Mouse (Mus musculus) Patski (cell line): ENCODE results near the gene Ablim1. TPM values are rescaled to one million over a fixed set of nuclear protein-coding genes. Genes with fewer than 3 reads are reported as not detected.

Source experiments
- ATAC-seq: fragments of 100-300 bp; one replicate; pipeline ENCODE4 v1.8.0; 2021
- CTCF ChIA-PET: fragments of 350-600 bp; sonication (Branson Sonifier 250); formaldehyde crosslinking; loops from one replicate; lab custom pipeline; 2022; ENCODE audit warnings: inconsistent platforms; lab: Charles Lee
- POLR2A ChIA-PET: fragments of 350-600 bp; sonication (Branson Sonifier 250); formaldehyde crosslinking; loops from one replicate; lab custom pipeline; 2022; ENCODE audit warnings: antibody characterized with exemption, inconsistent platforms; lab: Charles Lee
- DNase-seq: peaks from one replicate; pipeline ENCODE4 v3.0.0-alpha.2; 2011; ENCODE audit warnings: low read depth, low spot score
- H3K27me3 ChIP-seq: fragments of 371-371 bp; one replicate; pipeline ENCODE4 v1.5.1; 2021
- CTCF ChIP-seq: fragments of 100-300 bp; IDR thresholded peaks from one replicate; pipeline ENCODE4 v1.5.1; 2021
- in situ Hi-C: fragments of 300-500 bp; cut with MboI; formaldehyde crosslinking; loops from 3 replicates; pipeline ENCODE4 v1.11.1; 2018; ENCODE audit warnings: low pct_unique_long_range_greater_than_20kb, mixed read lengths
- polyA plus RNA-seq: library from polyadenylated mRNA; unstranded; gene quantifications from one replicate; pipeline ENCODE4 v1.2.3, GENCODE M21; 2021

The Ablim1 gene
- polyA plus RNA-seq, 1 experiment from 2014 or later, result 105 TPM

DNA sequence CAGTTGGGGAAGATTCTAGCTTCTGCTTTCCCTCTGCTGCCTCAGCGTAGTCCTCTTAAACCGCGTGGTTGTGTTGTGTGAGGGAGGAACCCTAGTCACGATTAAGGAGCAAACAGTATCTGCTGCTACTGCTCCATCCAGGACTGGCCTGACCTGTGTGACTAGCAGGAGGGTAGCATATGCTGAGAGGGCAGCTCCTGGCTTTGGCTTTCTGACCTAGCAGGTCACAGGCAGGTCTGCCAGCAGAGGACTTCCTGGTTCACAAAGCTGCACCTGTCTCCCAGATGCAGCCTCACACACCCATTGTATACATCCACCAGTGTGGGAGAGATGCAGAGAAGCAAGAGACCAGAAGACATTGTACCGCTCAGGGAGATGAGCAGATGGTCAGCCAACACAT, 116.7 kb downstream of the Ablim1 start:
- DNase-seq, result no peak
- ATAC-seq, result no peak
- TF ChIP-seq CTCF, result no peak
- POLR2A ChIA-PET, result no interaction called here
- in situ Hi-C loops, result no loop called here
- H3K27me3 ChIP-seq, result no peaks in the 10 kb centered on the region
- CTCF ChIA-PET, result interaction anchor here (1.1 to 4.7 kb wide), 9 partner anchors 8 to 123 kb away, joined by 3 to 28 read pairs (median 4); no protein-coding TSS in a partner anchor

DNA sequence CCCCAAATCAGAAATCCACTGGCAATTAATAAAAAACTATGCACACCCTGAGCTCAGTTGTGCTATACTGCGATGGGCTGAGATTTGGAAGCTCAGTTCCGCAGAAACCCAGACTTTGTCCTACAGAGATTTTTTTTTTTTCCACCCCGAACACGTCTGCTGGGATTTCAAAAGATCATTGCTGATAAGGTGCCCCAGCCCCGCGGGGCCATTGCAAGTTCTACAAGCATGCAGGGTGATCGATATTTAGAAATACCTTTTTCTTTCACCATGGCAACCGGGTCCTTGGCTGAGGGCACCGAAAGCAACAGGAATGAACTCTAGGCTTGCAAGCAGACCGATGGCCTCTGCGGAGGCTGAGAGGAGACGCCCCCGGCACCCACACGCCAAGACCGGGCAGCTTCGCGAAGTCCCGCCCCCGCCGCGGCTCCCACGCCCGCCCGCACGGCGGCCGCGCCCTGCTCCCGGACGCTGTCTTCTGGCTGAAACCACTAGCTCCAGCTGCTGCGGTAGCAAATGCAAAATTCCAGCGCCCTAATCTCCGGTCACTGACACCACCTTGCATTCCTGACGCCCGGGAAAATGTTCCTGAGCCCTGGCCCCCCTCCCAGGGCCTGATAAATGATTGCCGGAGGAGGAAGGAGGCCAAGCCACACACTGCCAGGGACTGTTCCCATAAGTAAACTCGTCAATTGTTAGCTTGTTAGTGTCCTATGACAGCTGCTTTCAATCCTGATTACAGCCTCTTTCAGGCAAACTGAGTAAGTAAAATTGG, 117.5 kb downstream of the Ablim1 start:
- POLR2A ChIA-PET, result interaction anchor here (0.7 to 2.1 kb wide), 4 partner anchors 16 to 78 kb away, joined by 3 to 13 read pairs (median 4); no protein-coding TSS in a partner anchor
- TF ChIP-seq CTCF, result no peak
- ATAC-seq, result peak; percentile 77
- in situ Hi-C loops, result no loop called here
- CTCF ChIA-PET, result interaction anchor here (1.3 to 4.7 kb wide), 4 partner anchors 7 to 44 kb away, joined by 7 to 28 read pairs (median 13); no protein-coding TSS in a partner anchor
- peak; percentile 74 for DNase-seq
- no peaks in the 10 kb centered on the region for H3K27me3 ChIP-seq

DNA sequence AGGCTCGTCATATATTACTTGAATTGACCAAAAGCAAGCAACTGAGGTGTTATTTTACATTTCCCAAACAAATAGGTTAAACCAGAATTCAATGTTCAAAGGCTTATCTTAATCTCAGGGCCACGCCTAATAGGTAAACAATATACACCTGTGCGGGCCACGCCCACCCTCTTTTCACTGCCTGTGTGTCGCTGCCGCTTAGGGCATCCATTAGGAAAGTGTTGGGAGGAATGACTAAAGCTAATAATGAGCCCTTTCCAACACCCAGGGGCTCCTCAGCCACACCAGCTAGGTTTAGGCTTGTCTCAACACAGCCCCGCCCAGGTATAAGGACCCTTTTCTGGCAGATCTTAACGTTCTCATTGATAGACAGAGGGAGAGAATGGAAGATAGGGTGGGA, 118.1 kb downstream of the Ablim1 start:
- no peak for TF ChIP-seq CTCF
- no peaks in the 10 kb centered on the region for H3K27me3 ChIP-seq
- ChIA-PET CTCF (interaction anchor here (1.2 to 4.7 kb wide), 4 partner anchors 36 to 78 kb away, joined by 4 to 28 read pairs (median 10); no protein-coding TSS in a partner anchor), POLR2A (interaction anchor here (0.6 to 2.1 kb wide), 5 partner anchors 15 to 117 kb away, joined by 3 to 13 read pairs (median 3); no protein-coding TSS in a partner anchor)
- ATAC-seq, result no peak
- in situ Hi-C loops, result no loop called here
- no peak for DNase-seq

DNA sequence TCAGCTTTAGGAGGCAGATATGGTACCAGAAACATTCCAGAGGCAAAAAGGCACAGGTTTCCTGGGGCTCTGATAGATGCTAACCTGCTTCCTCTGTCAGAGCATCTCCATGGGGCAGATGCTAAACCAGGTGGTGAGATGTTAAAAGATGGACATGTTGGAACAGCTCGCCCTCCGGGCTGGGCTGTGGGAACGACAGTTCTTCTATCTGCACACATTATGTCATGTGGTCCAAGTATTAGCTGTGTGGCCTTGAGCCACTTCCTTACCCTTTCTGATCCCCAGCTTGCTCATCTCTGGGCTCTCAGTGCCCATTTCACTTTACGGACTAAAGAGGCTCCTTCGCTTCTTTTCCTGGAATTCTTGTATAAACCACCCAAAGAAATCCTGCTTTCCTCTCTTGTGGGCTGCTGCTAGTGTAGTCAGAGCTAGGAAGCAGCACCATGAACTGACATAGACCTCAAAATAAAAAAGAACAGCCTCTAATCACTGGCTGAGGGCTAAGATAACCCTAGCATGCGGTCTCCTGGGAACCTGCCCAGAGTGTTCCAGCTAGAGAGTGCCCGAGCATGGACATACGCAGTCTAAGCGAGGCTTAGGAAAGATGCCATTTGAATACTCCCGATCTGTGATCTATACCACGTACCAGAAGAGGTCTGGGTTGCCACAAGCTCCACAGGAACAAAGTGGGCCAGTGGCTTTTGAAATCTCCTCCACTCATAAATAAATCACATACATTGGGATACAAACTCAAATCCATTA, 119.4 kb downstream of the Ablim1 start:
- POLR2A ChIA-PET, result interaction anchor here (0.7 to 2.1 kb wide), 2 partner anchors 16 to 44 kb away, joined by 3 to 13 read pairs; no protein-coding TSS in a partner anchor
- CTCF ChIA-PET, result interaction anchor here (0.9 to 4.7 kb wide), 4 partner anchors 11 to 80 kb away, joined by 4 to 28 read pairs (median 8); no protein-coding TSS in a partner anchor
- in situ Hi-C loops, result no loop called here

DNA sequence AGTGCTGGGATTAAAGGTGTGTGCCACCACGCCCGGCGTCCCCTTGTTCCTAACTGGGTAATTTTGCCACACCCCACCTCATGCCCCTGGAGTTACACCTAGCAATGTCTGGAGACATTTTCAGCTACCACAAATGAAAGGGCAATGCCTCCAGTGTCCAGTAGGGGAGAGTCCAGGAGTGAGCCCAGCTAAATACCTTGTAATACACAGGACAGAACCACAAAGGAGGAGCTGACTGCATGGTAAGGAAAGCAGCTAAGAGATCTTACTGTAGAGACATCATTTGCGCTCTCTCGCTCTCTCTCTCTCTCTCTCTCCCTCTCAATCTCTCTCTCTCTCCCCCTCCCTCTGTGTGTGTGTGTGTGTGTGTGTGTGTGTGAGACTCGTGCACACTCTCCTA, 120.8 kb downstream of the Ablim1 start:
- TF ChIP-seq CTCF, result peak; percentile 83
- in situ Hi-C loops, result no loop called here
- DNase-seq (no peak), ATAC-seq (no peak)
- POLR2A ChIA-PET, result interaction anchor here (0.6 to 1.0 kb wide), 2 partner anchors 32 to 58 kb away, joined by 3 to 5 read pairs; no protein-coding TSS in a partner anchor
- CTCF ChIA-PET, result interaction anchor here (0.9 to 4.7 kb wide), 9 partner anchors 11 to 128 kb away, joined by 3 to 28 read pairs (median 4); partner anchors contain the start of gene Ablim1
- no peaks in the 10 kb centered on the region for H3K27me3 ChIP-seq

More for the DNA sequence above, 119.4 kb downstream of the Ablim1 start:
- H3K27me3 ChIP-seq, result no peaks in the 10 kb centered on the region
- ATAC-seq (no peak), DNase-seq (no peak)
- no peak for TF ChIP-seq CTCF

DNA sequence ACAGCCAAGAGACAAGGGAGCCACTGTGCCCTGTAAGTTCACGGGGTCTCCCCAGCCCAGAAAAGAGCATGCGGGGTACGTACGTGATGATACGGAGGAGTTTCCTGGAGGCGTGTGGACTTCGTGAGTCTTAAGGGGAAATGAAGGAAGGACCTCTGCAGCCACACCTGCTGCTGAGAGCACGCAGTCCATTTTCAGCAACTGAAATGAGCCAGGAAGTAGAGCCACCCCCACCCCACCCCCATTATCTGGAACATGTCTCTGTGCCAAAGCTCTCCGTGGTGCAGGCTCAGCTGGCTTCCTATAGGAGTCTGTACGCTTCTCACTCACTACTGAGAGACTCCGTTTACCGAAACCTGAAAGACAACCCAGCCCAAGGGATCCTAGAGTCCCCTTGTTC, 121.3 kb downstream of the Ablim1 start:
- no peak for TF ChIP-seq CTCF
- no peaks in the 10 kb centered on the region for H3K27me3 ChIP-seq
- POLR2A ChIA-PET, result interaction anchor here (0.6 to 1.0 kb wide), 2 partner anchors 32 to 58 kb away, joined by 3 to 5 read pairs; no protein-coding TSS in a partner anchor
- CTCF ChIA-PET, result interaction anchor here (1.0 to 4.7 kb wide), 8 partner anchors 10 to 128 kb away, joined by 3 to 28 read pairs (median 4); partner anchors contain the start of gene Ablim1
- ATAC-seq, result no peak
- DNase-seq, result no peak
- in situ Hi-C loops, result no loop called here

DNA sequence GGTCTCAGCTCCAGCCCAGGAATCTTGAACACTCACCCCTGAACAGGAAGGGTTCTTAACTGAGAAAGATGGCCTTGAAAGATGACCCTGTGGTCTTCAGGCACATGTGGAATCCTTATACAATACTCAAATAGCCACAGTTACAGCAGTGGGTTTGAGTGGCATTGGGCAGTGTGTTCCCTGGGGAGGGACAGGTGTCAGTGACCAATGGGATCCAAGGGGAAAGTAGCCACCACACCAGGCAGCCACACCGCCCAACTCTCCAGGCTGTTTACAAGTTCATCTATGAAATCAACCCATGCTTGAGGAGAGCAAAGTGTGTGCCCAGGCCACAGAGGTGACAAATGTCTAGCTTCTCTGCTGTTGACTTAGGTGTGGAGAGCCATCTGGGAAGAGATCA, 123.6 kb downstream of the Ablim1 start:
- in situ Hi-C loops, result no loop called here
- ChIA-PET POLR2A (interaction anchor here (0.6 kb wide), 1 partner anchor 124 kb away, joined by 3 read pairs; the partner anchor contains the start of gene Ablim1), CTCF (interaction anchor here (0.6 to 4.0 kb wide), 6 partner anchors 8 to 138 kb away, joined by 3 to 14 read pairs (median 4); partner anchors contain the start of gene Ablim1)
- no peak for ATAC-seq
- no peak for TF ChIP-seq CTCF
- no peaks in the 10 kb centered on the region for H3K27me3 ChIP-seq
- DNase-seq, result no peak

DNA sequence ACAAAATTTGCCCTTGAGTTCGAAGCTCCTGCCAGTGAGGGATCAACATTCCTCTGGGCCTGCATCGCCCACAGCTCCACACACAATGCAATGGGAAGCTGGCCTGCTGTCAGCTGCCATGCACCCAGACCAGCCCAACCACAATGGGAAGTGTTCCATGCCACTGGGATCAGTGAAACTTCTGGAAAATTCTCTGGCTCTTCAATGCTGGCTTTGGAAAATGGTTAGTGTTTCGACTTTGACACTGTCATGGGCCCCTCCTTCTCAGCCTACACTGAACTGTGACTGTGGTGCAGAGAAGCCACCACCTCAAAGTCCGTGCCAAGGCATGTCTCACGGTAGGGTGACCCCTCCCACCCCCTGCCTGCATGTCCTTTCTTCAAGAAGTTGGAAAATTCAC, 125.3 kb downstream of the Ablim1 start:
- ChIA-PET POLR2A (interaction anchor here (1.1 kb wide), 1 partner anchor 29 kb away, joined by 3 read pairs; no protein-coding TSS in a partner anchor), CTCF (interaction anchor here (1.2 to 4.0 kb wide), 3 partner anchors 10 to 139 kb away, joined by 3 to 14 read pairs (median 4); no protein-coding TSS in a partner anchor)
- no peak for TF ChIP-seq CTCF
- in situ Hi-C loops, result no loop called here
- ATAC-seq (peak; percentile 63), DNase-seq (peak; percentile 58)
- H3K27me3 ChIP-seq, result no peaks in the 10 kb centered on the region

DNA sequence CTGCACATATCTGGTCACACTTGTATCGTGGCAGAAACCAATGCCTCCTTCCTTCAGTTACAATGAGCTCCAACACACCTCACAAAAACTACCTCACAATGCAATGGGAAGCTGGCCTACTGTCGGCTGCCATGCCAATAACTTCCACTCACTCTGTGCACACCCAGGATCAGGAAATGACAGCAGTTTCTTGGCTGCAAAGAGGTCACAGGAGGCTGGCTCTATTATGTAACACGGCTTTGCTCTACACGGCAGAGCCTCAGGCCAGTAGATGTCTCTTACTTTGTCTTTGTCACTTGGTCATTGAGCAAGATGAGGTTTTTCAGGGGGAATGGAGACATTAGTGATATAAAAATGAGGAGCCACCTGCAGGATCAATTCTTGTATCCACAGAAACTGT, 126.2 kb downstream of the Ablim1 start:
- ATAC-seq, result no peak
- H3K27me3 ChIP-seq, result no peaks in the 10 kb centered on the region
- in situ Hi-C loops, result no loop called here
- TF ChIP-seq CTCF, result no peak
- ChIA-PET CTCF (interaction anchor here (4.0 kb wide), 1 partner anchor 11 kb away, joined by 14 read pairs; no protein-coding TSS in a partner anchor), POLR2A (no interaction called here)
- DNase-seq, result no peak
